Mouse (Mus musculus) heart, embryonic 16.5 days (tissue): Measurements from ENCODE around the gene Mapkapk3. TPM values are rescaled to one million over a fixed set of nuclear protein-coding genes. Genes with fewer than 3 reads are reported as not detected.

Experiments used
- ATAC-seq: fragments of 200-750 bp; cut with Nextera tagmentation; replicated peaks from 2 replicates; pipeline ENCODE4 v1.8.0; 2017; ENCODE audit warnings: moderate number of reproducible peaks; ENCODE audit not compliant: insufficient read depth, low FRiP score; ENCODE audit errors: extremely low read depth
- H3K27ac ChIP-seq: fragments of 300-500 bp; sonication (generic); 2 replicates; pipeline ENCODE4 v1.5.1; 2014; ENCODE audit warnings: mild to moderate bottlenecking, low read length, control low read depth, moderate library complexity
- H3K27me3 ChIP-seq: fragments of 300-500 bp; sonication (generic); 2 replicates; pipeline ENCODE4 v1.6.1; 2014; ENCODE audit warnings: low read length, mixed read lengths; ENCODE audit not compliant: control insufficient read depth, insufficient read depth
- H3K36me3 ChIP-seq: fragments of 300-500 bp; sonication (generic); 2 replicates; pipeline ENCODE4 v1.6.1; 2014; ENCODE audit not compliant: control insufficient read depth, insufficient read depth
- H3K4me1 ChIP-seq: fragments of 300-500 bp; sonication (generic); 2 replicates; pipeline ENCODE4 v1.6.1; 2014; ENCODE audit warnings: low read length, mixed read lengths; ENCODE audit not compliant: control insufficient read depth, insufficient read depth
- H3K4me2 ChIP-seq: fragments of 300-500 bp; sonication (generic); 2 replicates; pipeline ENCODE4 v1.6.1; 2014; ENCODE audit warnings: low read depth, mild to moderate bottlenecking, control low read depth, low read length
- H3K4me3 ChIP-seq: fragments of 300-500 bp; sonication (generic); 2 replicates; pipeline ENCODE4 v1.5.1; 2014; ENCODE audit warnings: mild to moderate bottlenecking, control low read depth, low read length
- H3K9ac ChIP-seq: fragments of 300-500 bp; sonication (generic); 2 replicates; pipeline ENCODE4 v1.6.1; 2014; ENCODE audit warnings: low read length, control low read depth
- H3K9me3 ChIP-seq: fragments of 300-500 bp; sonication (generic); replicated peaks from 2 replicates; pipeline ENCODE4 v1.6.1; 2016; ENCODE audit warnings: low read length; ENCODE audit not compliant: control insufficient read depth
- whole genome bisulfite sequencing: fragments of 180-500 bp; shearing (Covaris S2); extraction: QIAGEN DNeasy Blood & Tissue Kit; methylation state at CpG from one replicate; pipeline ENCODE4 v1.1.7; 2014; 5-methylcytosine and 5-hydroxymethylcytosine counted together
- microRNA-seq: library from miRNA; unstranded; fragments of <30 nt; microRNA quantifications from one replicate; pipeline ENCODE4, GENCODE M21; 2017
- polyA plus RNA-seq: library from polyadenylated mRNA; unstranded; fragments of >200 nt; fragmentation: Nextera tagmentation; extraction: Ambion mirVana; gene quantifications from 2 replicates; pipeline ENCODE4 v1.2.1, GENCODE M21; 2015

Mapkapk3 gene
- polyA plus RNA-seq, 1 experiment from 2014 or later: 13.1 TPM

- H3K9me3 ChIP-seq: no peaks in the 10 kb centered on the region
- ATAC-seq: no peak
- H3K9ac ChIP-seq: no peak overlapping the region
- no peak overlapping the region for H3K4me2 ChIP-seq
- H3K27ac ChIP-seq: no peak overlapping the region
- WGBS: 41% methylated on average over 5 of the region's 5 CpGs
- no peaks in the 10 kb centered on the region for H3K36me3 ChIP-seq
- H3K27me3 ChIP-seq: peaks cover 80% of the 10 kb centered on the region
- H3K4me1 ChIP-seq: peaks cover 8% of the 10 kb centered on the region; the same call in 1 of the 2 replicates
- H3K4me3 ChIP-seq: no peak overlapping the region
Observed at GRCm38 (mm10) chr9:107235261-107235660, 54.4 kb downstream of the Mapkapk3 start.

DNA sequence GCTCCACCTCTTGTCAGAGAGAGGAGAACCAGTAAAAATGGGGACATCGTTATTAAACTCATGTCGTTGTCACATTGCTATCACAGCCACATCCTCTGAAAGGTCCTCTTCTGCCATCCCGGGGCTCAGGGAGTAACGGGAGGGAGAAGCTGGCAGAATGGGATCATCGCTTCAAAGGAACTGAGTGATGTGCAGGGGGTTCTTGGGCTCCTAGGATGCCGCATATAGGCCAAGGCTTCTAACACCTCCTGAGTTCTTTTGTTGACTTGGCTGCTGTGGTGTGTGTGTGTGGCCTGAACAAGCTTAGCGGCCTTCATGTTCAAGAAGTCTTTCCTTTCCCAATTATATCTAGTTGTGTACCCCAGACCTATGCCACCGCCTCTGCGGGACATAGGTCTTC is 57.5 kb downstream of the Mapkapk3 start:
- peak overlapping the region; percentile 95 for H3K4me2 ChIP-seq
- WGBS: 25% methylated on average over 9 of the region's 9 CpGs
- ATAC-seq: no peak

DNA sequence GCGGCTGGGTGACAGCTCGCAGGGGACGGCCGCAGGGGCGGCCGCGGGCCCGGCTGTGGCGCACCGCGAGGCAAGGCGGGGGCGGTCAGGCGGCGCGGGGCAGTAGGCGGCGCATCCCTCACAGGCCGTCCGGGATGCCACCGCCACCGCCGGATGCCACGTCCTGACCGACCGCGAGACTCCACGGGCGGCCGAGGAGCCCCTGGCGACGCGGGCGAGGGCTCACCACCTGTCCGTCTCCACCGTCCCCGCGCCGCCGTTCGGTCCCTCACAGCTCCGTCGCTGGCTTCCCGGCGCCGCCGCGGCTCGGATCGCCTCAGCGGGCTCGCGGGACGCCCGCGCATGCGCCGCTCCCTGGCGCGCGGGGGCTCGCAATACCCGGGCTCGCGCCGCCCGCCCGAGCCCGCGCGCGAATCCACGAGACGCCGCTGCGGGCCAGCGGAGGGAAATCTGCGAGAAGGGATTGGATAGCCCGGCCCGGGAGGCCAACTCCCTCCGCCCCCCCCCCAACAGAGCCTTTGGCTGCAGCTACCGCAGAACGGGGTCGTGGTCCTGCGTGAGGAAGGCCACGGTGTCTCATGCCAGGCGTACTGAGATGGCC is 58.0 kb downstream of the Mapkapk3 start, which contains the start of gene Dock3:
Gene Dock3, minus strand, starts transcription at position 371 of the 601 bp plus-strand sequence.
- Histone ChIP-seq H3K27ac (no peak within 1 kb of the TSS), H3K9ac (peak within 1 kb of the TSS; percentile 5), H3K27me3 (peaks cover 75% of the 10 kb centered on the region), H3K4me3 (peak within 1 kb of the TSS; percentile 61), H3K4me2 (peak within 1 kb of the TSS; percentile 95), H3K4me1 (peaks cover 8% of the 10 kb centered on the region; the same call in 1 of the 2 replicates), H3K9me3 (no peaks in the 10 kb centered on the region), H3K36me3 (no peaks in the 10 kb centered on the region)
- under 1% methylated on average over 82 of the region's 87 CpGs for WGBS
- ATAC-seq: peak; percentile 73

More for the DNA sequence above, 57.5 kb downstream of the Mapkapk3 start:
- no peak overlapping the region for H3K9ac ChIP-seq
- H3K4me1 ChIP-seq: peaks cover 8% of the 10 kb centered on the region; the same call in 1 of the 2 replicates
- peak overlapping the region; percentile 61 for H3K4me3 ChIP-seq
- no peak overlapping the region for H3K27ac ChIP-seq
- H3K27me3 ChIP-seq: peaks cover 76% of the 10 kb centered on the region
- H3K36me3 ChIP-seq: no peaks in the 10 kb centered on the region
- H3K9me3 ChIP-seq: no peaks in the 10 kb centered on the region

GRCm38 (mm10) chr9:107230991-107231538 is 58.6 kb downstream of the Mapkapk3 start:
- no peak overlapping the region for H3K27ac ChIP-seq
- peaks cover 70% of the 10 kb centered on the region for H3K27me3 ChIP-seq
- H3K4me2 ChIP-seq: peak overlapping the region; percentile 95
- 3% methylated on average over 36 of the region's 50 CpGs for WGBS
- ATAC-seq: peak; percentile 32; the same call in 1 of the 2 replicates
- no peaks in the 10 kb centered on the region for H3K9me3 ChIP-seq
- H3K9ac ChIP-seq: peak overlapping the region; percentile 5
- peak overlapping the region; percentile 61 for H3K4me3 ChIP-seq
- no peaks in the 10 kb centered on the region for H3K36me3 ChIP-seq
- H3K4me1 ChIP-seq: peaks cover 8% of the 10 kb centered on the region; the same call in 1 of the 2 replicates

DNA sequence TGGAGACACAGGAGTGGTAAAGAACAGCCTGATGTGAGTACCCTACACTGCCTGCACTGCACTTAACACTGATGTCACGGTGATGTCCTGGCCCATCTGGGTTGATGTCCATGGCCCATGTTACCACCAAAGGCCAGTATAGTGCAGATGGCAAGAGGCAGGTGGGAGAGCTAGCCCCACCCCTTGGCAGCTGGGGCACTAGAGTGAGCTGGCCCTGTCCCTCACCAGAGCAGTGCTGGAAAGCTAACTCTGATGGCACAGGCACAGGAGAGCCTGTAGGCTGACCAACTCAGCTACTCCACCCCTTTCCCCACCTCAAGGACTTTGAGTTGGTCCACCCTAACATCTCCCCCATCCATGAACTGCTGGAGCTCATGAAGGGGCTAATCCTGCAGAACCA is 65.1 kb downstream of the Mapkapk3 start:
- Histone ChIP-seq H3K4me3 (no peak overlapping the region), H3K36me3 (no peaks in the 10 kb centered on the region), H3K27ac (no peak overlapping the region), H3K27me3 (peaks cover 24% of the 10 kb centered on the region), H3K4me1 (no peaks in the 10 kb centered on the region), H3K9ac (no peak overlapping the region), H3K4me2 (no peak overlapping the region), H3K9me3 (no peaks in the 10 kb centered on the region)
- no peak for ATAC-seq
- 61% methylated on average over 1 of the region's 1 CpGs for WGBS

Small RNAs within 50 kb of the gene (microRNA-seq; reads per million reads assigned to microRNA genes)
- gene Gm22238: not detected

Other genes starting within 250 kb of the Mapkapk3 start
- 0.24 and 0.43 TPM in 2 replicates for gene Dock3, start 58.0 kb downstream of the Mapkapk3 start, polyA plus RNA-seq
- gene Cish, start 6.1 kb upstream of the Mapkapk3 start, polyA plus RNA-seq: 43.4 and 44.4 TPM in 2 replicates
- gene Hemk1, start 48.5 kb upstream of the Mapkapk3 start, polyA plus RNA-seq: 10.2 and 14.4 TPM in 2 replicates
- gene 6430571L13Rik, start 50.7 kb upstream of the Mapkapk3 start, polyA plus RNA-seq: 1.2 and 1.5 TPM in 2 replicates
- 2.2 and 2.6 TPM in 2 replicates for gene Cacna2d2, start 109.7 kb upstream of the Mapkapk3 start, polyA plus RNA-seq
- gene Tmem115, start 244.1 kb upstream of the Mapkapk3 start, polyA plus RNA-seq: 31.3 and 32.9 TPM in 2 replicates